Mouse (Mus musculus): ENCODE data around the gene Nenf.

Nenf gene

GRCm38 (mm10) chr1:191318686-191319085, 692 bp upstream of the Nenf start:
- DNase-seq (ENCODE audit: low read depth, low spot score), result no peak

GRCm38 (mm10) chr1:191316818-191317217, 1.2 kb downstream of the Nenf start:
- DNase-seq (ENCODE audit: low read depth, low spot score), result peak; percentile 41

GRCm38 (mm10) chr1:191313926-191314325, 4.1 kb downstream of the Nenf start:
- no peak for DNase-seq (ENCODE audit: low read depth, low spot score)

- no peak for DNase-seq (ENCODE audit: low read depth, low spot score)
Observed at GRCm38 (mm10) chr1:191313158-191313557, 4.8 kb downstream of the Nenf start.

- peak; percentile 92 for DNase-seq (ENCODE audit: low read depth, low spot score)
Observed at GRCm38 (mm10) chr1:191312513-191312941, 5.5 kb downstream of the Nenf start.

GRCm38 (mm10) chr1:191311296-191311898, 6.6 kb downstream of the Nenf start:
- no peak for DNase-seq (ENCODE audit: low read depth, low spot score)

- peak; percentile 41 for DNase-seq (ENCODE audit: low read depth, low spot score)
Observed at GRCm38 (mm10) chr1:191307766-191308455, 10.1 kb downstream of the Nenf start.

GRCm38 (mm10) chr1:191306316-191306715, 11.7 kb downstream of the Nenf start:
- DNase-seq (ENCODE audit: low read depth, low spot score), result no peak

GRCm38 (mm10) chr1:191305610-191306009, 12.4 kb downstream of the Nenf start:
- DNase-seq (ENCODE audit: low read depth, low spot score), result no peak

- DNase-seq (ENCODE audit: low read depth, low spot score), result no peak
Observed at GRCm38 (mm10) chr1:191304216-191304615, 13.8 kb downstream of the Nenf start.

GRCm38 (mm10) chr1:191303736-191304135, 14.3 kb downstream of the Nenf start:
- DNase-seq (ENCODE audit: low read depth, low spot score), result no peak

GRCm38 (mm10) chr1:191301903-191302302, 16.1 kb downstream of the Nenf start:
- no peak for DNase-seq (ENCODE audit: low read depth, low spot score)

GRCm38 (mm10) chr1:191299215-191299942, 18.6 kb downstream of the Nenf start:
- no peak for DNase-seq (ENCODE audit: low read depth, low spot score)

GRCm38 (mm10) chr1:191298304-191298703, 19.7 kb downstream of the Nenf start:
- no peak for DNase-seq (ENCODE audit: low read depth, low spot score)

GRCm38 (mm10) chr1:191296445-191296844, 21.5 kb downstream of the Nenf start:
- no peak for DNase-seq (ENCODE audit: low read depth, low spot score)

- DNase-seq (ENCODE audit: low read depth, low spot score), result no peak
Observed at GRCm38 (mm10) chr1:191295784-191296183, 22.2 kb downstream of the Nenf start.

GRCm38 (mm10) chr1:191293996-191294795, 23.8 kb downstream of the Nenf start:
- DNase-seq (ENCODE audit: low read depth, low spot score), result no peak

GRCm38 (mm10) chr1:191293051-191293450, 24.9 kb downstream of the Nenf start:
- no peak for DNase-seq (ENCODE audit: low read depth, low spot score)

- DNase-seq (ENCODE audit: low read depth, low spot score), result no peak
Observed at GRCm38 (mm10) chr1:191292348-191292747, 25.6 kb downstream of the Nenf start.

GRCm38 (mm10) chr1:191288762-191289161, 29.2 kb downstream of the Nenf start:
- DNase-seq (ENCODE audit: low read depth, low spot score), result peak; percentile 82

GRCm38 (mm10) chr1:191284502-191284901, 33.5 kb downstream of the Nenf start:
- DNase-seq (ENCODE audit: low read depth, low spot score), result no peak
